Mouse (Mus musculus) yolk sac, embryonic 10.5 days (tissue): ENCODE data around the gene Serpina3j.
"Not testable (repeated sequence)": the region's sequence is repeated elsewhere in the genome, so short reads cannot be mapped to it uniquely, and the experiment has no call there.

Source experiments
- DNase-seq: peaks from one replicate; pipeline ENCODE4 v3.0.0-alpha.2; 2017; ENCODE audit warnings: low spot score

Serpina3j gene

GRCm38 (mm10) chr12:104314253-104314652 lies at the start of gene Serpina3j:
TSS of gene Serpina3j (plus strand) at chr12:104314553.
- no peak for DNase-seq

GRCm38 (mm10) chr12:104266374-104266773 lies 48.0 kb upstream of the Serpina3j start:
- DNase-seq: no peak

- DNase-seq: no peak
Observed at GRCm38 (mm10) chr12:104278216-104279055, 35.9 kb upstream of the Serpina3j start.

- DNase-seq: no peak
Observed at GRCm38 (mm10) chr12:104279056-104279435, 35.3 kb upstream of the Serpina3j start.

GRCm38 (mm10) chr12:104283380-104283779 lies 31.0 kb upstream of the Serpina3j start:
- DNase-seq: no peak

- no peak for DNase-seq
Observed at GRCm38 (mm10) chr12:104288336-104288735, 26.0 kb upstream of the Serpina3j start.

GRCm38 (mm10) chr12:104289872-104290271 lies 24.5 kb upstream of the Serpina3j start:
- no peak for DNase-seq

GRCm38 (mm10) chr12:104293963-104294362 lies 20.4 kb upstream of the Serpina3j start:
- no peak for DNase-seq

GRCm38 (mm10) chr12:104298049-104298448 lies 16.3 kb upstream of the Serpina3j start:
- no peak for DNase-seq

- DNase-seq: no peak
Observed at GRCm38 (mm10) chr12:104305991-104306390, 8.4 kb upstream of the Serpina3j start.

- DNase-seq: no peak
Observed at GRCm38 (mm10) chr12:104322454-104322853, 8.1 kb downstream of the Serpina3j start.

- no peak for DNase-seq
Observed at GRCm38 (mm10) chr12:104331701-104332100, 17.3 kb downstream of the Serpina3j start.

GRCm38 (mm10) chr12:104336873-104337272 lies 22.5 kb downstream of the Serpina3j start:
- not testable (repeated sequence) for DNase-seq

- DNase-seq: not testable (repeated sequence)
Observed at GRCm38 (mm10) chr12:104338226-104338625, 23.9 kb downstream of the Serpina3j start, which contains the start of the genes Serpina3k and Serpina3m. TSS of gene Serpina3k (plus strand) at chr12:104338486. TSS of gene Serpina3m (plus strand) at chr12:104338486.

- DNase-seq: no peak
Observed at GRCm38 (mm10) chr12:104338705-104339104, 24.4 kb downstream of the Serpina3j start.

GRCm38 (mm10) chr12:104342489-104342888 lies 28.1 kb downstream of the Serpina3j start:
- not testable (repeated sequence) for DNase-seq

- no peak for DNase-seq
Observed at GRCm38 (mm10) chr12:104345181-104345580, 30.8 kb downstream of the Serpina3j start.

GRCm38 (mm10) chr12:104345707-104346106 lies 31.4 kb downstream of the Serpina3j start:
- no peak for DNase-seq

- no peak for DNase-seq
Observed at GRCm38 (mm10) chr12:104347091-104347490, 32.7 kb downstream of the Serpina3j start.

GRCm38 (mm10) chr12:104351812-104352211 lies 37.5 kb downstream of the Serpina3j start:
- DNase-seq: not testable (repeated sequence)

GRCm38 (mm10) chr12:104356006-104356405 lies 41.7 kb downstream of the Serpina3j start:
- no peak for DNase-seq

GRCm38 (mm10) chr12:104369986-104370385 lies 55.6 kb downstream of the Serpina3j start:
- no peak for DNase-seq
